Mouse (Mus musculus): Measurements from ENCODE around the gene Amdhd2. TPM values are rescaled to one million over a fixed set of nuclear protein-coding genes. Genes with fewer than 3 reads are reported as not detected.

The Amdhd2 gene
- 10 to 100 TPM; 20.7 to 22.8 TPM for total RNA-seq (2021)

DNA sequence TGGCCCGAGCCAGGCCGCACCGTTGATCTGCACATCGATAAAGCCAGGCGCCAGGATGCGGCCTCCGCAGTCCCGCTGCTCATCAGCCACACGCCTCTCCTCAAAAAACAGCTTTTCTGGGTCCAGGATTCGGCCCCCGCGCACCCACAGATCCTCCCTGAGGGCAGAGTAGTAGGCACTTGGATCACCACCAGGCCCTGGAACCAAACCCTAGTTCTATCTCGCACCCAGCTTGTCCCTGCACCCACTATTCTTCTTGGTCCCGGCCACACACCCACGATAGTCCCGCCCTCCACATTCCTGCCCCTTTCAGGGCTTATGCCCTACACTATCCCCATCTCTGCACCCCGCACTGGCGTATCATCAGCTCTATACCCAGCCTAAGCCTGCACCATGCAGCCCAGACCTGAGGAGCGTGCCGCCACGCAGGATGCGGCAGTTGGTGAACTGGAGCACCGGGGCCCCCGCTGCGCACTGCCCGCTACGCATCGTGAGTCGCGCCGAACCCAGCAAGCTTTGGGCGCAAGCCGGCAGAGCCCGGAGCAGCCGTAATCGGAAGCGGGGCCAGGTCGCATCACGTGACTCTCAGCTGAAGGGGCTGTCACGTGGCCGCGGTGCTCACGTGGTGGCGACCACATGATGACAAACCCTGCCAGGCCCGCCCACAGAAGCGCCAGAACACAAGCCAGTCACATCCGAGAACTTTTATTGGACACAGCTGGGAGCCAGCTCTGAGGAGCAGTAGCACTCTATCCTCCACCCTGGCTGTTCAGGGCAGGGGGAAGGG, at the start of gene Amdhd2:
TSS of gene Amdhd2 (minus strand) at position 591 of the 787 bp plus-strand sequence.
- intact Hi-C loops (cut with DNase I), result no loop called here
- peak; percentile 97 to 99 for DNase-seq

DNA sequence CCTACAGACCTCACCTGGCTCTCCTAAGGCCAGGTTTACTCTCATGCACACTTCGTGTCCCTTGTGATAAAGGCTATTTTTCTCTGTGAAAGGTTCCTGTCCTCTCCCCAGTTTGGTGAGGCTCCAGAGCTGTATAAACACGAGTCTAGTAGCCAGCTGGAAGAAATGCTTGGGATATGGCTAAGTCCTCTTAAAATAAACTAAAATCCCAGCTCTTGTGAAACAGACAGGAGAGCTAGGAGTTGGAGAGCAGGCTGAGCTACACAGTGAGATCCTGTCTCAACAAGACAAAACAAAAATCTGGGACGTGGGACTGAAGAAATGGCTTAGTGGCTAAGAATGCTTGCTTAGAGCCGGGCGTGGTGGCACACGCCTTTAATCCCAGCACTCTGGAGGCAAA, 49.6 kb upstream of the Amdhd2 start:
- DNase-seq, result no peak
- intact Hi-C loops (cut with DNase I), result no loop called here

DNA sequence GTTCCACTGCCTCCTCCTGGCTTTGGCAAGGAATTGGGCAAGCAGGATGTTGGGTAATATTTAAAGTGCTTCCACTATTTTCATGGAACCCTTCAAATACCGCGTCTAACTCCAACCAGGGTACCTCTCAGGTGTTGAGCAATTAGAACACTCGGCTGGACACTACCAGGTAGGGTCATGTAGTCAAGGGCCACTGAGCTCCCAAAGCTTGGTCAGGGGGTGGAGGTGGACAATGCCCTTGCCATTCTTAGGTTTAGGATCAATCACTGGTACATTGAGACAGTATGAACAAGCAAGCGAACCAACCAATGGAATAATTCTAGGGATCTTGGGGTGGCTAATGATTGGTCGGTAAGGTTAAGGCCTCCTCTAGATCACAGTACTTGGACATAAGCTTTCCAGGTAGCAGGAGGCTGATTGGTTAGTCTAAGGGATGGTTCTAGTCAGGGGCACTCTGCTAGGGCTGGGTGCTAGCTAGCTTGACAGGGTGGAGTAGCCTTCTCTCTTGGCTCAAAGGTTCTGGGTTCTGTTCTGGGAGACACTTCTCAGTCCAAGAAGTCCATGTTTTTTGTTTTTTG, 49.0 kb upstream of the Amdhd2 start:
- DNase-seq, result no peak
- intact Hi-C loops (cut with DNase I), result no loop called here

DNA sequence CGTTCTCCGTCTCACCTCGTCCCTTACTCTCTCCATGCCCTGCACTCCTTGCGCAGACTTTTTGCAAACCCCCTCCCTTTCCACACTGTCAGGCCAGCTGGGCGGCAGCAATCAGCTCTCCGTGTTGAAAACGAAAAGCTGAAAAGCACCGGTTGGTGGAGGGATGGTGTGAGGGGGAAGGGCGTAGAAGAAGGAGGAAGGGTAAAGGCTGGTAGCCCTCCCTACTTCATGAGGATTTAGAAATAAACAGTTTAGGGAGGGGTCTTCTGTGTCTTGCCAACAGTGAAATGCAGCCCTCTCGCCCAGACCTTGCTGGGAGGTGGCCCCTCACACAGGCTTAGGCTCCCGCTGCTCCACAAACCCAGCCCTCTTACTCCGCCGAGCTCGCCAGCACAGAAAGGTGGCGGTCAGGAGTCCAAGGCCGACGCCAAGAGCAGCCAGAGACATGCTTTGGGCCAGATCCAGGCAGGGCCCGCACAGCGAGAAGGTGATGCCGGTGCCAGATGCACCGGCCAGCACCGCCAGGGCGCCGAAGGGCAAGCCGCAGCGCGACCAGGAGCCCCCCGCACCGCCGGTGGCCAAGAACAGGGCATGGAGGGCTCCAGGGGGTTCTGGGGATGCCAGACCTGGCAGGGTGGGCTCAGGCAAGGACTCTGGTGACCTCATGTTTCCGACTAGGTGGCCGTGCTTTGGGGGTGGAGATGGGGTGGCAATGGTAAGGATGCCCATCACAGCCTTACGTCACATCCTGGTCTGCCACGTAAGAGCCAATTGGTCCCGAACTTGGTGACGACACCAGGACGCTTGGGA, 48.3 kb upstream of the Amdhd2 start:
- peak; percentile 42 to 57 for DNase-seq
- intact Hi-C loops (cut with DNase I), result no loop called here

DNA sequence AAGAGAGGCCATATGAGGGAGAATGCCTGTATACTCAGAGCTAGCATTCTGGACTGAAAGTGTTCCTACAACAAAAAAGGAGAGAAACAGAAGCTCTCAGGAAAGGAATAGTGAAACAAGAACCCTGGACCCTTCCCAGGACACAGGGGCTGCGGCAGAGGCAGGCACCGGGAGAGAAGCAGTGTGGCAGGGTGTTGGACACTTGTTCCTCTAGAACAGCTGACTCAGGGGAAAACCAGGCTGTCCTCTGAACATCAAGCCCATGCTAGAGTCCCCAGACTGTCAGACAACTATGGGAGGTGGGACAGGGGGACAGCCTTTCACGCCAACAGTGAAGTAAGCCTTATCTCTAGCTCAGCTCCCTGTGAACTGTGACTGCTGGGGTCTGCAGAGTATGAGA, 47.0 kb upstream of the Amdhd2 start:
- intact Hi-C loops (cut with DNase I), result no loop called here
- no peak for DNase-seq

DNA sequence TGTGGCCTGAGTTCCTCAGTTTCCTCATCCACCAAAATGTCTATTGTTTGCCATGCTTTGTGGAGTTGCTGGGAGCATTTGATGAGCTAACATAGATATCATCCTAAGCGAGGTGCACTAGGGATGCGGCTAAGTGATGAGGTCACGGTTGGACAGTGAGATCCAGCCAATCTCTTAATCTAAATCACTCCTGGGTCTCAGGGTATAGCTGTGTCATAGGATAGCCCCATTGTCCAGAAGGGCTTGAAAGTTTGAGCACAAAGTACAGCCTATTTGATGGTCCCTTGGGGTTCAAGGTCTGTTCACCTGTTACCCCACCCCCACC, 46.3 kb upstream of the Amdhd2 start:
- DNase-seq, result no peak
- intact Hi-C loops (cut with DNase I), result no loop called here

DNA sequence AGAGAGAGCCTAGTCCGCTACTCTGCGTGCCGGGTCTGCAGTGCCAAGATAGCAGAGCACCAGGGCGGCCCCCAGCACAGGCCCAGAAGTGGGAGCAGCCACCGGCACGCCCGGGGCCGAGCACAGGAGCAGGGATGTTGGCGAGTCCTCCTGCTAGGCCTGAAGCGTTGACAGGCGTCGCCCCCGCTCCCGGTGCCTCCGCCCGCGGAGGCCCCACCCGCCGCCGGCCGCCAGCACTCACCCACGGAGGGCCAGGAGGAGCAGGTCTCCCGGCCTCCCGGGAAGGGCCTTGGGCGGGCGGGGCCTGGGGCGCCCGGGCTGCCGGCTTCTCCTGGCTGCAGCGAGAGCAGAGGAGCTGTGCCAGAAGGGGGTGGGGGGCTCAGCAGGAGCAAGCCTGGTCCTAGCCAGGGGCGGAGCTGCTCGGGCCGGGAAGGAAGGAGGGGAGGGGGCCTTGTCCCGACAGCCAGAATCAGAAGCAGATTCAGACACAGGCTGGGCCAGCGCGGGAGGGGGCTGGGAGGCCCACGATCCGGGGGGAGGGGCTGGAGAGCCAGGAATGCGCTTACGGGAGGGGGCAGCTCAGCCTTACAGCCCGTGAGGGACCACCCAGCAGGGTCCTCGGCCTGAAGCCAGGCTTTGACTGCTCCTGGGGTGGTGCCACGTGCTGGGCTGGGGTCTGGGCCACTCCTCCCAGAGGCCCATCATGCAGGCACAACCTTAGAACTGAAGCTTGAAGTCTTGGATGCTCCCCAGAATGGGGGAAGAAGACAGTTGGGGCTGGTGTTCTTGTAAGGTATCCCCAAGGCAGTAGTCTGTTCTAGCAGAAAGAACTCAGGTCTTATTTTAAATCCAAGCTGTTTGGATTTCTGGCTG, 45.7 kb upstream of the Amdhd2 start, which contains the start of gene Ntn3:
TSS of gene Ntn3 (minus strand) at position 489 of the 873 bp plus-strand sequence.
- DNase-seq, result peak; percentile 56 to 57
- intact Hi-C loops (cut with DNase I), result no loop called here

DNA sequence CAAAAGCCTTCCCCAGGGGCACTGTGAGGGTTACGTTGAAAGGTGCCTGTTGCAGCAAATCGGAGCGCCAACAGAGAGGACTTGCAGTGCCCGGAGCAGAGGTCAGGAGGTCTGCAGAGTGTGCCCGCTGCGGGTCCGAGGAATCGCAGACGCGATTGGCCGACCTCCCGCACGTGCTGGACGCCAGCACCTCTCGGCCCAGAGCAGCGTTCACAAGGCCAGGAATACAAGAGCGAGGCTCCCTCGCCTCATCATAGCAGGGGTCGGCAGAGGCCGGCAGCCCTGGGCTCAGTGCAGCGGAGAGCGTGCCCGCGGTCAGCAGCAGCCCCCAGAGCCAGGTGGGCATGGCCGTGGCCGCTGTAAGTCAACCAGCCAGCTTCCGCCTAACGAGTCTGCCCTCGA, 45.1 kb upstream of the Amdhd2 start:
- intact Hi-C loops (cut with DNase I), result no loop called here
- DNase-seq, result peak in 1 of 2 experiments; percentile 56

DNA sequence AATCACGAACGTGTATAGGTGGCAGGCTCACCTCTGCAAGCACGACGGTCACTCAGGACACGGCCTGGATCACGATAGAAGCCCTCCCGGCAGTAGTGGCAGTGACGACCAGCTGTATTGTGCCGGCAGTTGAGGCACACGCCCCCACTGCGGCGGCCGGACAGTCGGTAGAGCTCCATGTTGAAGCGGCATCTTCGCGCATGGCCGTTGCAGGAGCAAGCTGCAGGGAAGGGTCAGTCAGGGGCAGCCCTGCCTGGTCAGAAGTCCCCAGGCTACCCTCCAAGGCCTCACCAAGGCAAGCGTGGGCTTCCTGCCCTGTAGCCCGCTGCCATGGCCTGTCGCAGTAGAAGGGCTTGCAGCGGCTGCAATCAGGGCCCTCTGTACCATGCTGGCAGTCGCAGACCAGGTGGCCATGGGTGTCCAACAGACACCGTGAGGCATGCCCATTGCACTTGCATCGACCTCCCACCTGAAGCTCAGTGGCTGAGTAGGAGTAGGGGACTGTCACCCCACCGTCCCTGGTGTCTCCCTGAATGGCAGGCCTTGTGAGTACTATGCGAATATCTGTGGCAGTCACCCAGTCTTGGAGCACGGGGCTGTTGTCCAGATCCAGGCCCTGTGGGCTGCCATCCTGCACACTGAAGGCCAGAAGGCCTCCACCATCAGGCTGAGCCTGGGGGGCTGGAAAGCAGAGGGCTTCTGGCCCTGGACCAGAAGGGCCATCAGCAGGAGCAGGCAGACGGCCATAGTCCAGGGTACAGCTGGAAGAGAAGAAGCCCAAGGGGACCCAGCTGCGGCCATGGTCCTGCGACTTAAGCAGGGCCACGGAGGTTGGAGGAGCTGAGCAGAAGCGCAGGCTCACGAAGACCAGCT, 44.4 kb upstream of the Amdhd2 start:
- no peak for DNase-seq
- intact Hi-C loops (cut with DNase I), result no loop called here

DNA sequence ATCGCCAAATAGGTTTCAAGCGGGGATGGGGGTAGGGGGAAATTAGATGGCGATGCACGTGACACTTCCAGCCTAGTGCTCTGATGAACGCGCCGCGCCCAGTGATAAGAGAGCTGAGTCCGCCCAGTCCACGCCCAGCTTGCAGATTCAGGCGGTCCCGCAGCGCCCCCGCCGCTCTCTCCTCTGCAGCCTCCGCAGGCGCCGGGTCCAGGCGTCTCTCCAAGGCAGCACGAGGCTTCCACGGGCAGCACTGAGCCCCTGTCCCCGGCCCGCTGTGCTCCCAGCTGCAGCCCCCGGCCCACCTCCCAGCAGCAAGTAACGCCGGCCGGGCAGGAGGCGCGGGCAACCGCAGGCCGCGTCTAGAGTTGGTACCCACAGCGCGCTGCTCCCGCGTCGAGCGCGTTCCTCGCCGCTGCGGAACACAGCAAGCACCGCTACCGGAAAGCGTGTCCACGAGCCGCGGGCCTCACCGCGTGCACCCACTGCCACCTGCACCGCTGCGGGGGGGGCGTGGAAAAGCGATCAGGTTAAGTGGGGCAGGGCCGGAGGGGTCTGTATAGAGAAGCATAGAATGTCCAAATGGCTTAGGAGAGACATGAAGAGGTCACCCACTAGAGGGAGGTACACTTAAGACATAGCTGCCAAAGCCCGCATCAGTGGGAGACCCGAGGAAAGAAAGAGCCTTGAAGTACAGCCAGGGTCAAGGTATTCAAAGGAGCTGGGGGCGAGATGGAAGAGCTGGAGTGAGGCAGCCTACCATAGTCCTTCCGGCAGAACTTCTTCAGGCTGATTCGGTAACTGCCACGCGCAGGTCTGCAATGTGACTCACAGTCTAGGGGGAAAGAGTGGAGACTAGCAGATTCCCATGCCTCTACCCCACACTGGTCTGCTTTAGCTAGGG, 43.1 kb upstream of the Amdhd2 start:
- intact Hi-C loops (cut with DNase I), result no loop called here
- DNase-seq, result peak; percentile 48 to 56

DNA sequence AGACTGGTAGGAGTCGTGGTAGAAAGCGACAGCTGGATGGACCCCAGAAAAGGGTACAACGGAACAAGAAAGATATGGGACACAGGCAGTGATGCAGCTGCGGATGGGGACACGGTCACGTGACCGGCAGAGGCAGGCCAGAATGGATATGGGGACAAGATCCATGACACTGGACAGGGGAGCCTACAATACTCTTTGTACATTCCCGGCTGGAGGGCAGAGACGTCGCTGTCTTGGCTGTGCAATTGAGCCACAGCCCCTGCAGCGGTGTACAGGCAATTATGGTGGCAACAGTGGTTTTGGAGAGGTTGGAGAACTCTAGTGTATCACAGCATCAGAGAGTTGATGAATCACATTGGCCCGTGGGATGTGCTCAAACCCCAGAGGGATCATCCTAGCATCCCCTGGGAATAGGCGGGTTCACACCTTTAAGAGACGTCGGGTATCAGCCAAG, 42.4 kb upstream of the Amdhd2 start:
- DNase-seq, result no peak
- intact Hi-C loops (cut with DNase I), result no loop called here

DNA sequence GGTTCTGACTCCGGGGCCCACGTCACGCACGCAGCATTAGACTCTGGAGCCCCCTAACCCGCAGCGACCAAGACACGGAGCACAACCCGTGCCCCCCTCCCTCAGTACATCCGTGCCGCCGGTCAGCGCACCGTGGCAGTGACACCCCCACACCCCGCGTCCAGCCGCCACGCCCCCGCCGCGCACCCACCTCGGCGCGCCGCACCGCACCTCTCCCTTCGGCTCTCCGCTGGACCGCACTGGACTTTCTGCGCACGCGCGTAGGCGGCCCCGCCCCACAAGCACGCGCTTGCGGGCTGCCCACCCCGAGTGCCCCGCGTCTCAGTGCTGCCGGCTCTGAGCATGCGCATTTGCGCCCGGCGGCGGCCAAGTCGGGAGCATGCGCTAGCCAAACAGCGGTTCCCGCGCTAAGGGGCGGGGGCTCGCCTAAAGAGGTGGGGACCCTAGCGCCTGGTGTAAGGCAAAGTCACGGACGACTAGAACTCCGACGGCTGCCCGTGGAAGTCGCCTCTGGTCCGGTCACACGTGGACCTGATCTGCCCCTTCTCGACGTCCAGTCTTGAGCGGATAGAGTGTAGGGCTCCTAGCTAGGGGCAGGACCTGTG, 41.8 kb upstream of the Amdhd2 start, which contains the start of gene Tbc1d24:
TSS of gene Tbc1d24 (minus strand) at position 279 of the 605 bp plus-strand sequence.
- peak; percentile 93 to 95 for DNase-seq
- intact Hi-C loops (cut with DNase I), result no loop called here

DNA sequence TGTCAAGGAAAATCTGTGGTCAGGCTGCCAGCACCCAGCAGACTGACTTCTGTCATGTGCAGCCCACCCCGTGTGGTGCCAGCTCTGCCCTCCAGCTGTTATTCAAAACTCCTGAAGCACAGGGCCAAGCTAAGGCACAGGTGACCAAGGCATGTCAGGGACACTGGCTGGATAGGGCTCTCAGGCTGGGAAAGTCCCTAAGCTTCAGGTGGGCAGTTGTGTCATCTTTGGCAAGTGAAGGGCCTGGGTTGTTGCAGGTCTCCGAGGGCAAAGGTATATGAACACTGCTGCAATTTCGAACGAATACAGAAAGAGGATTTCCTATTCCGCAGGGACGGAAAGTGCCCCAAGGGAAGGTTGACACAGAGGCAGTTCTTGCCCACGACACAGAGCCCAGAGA, 41.3 kb upstream of the Amdhd2 start:
- intact Hi-C loops (cut with DNase I), result no loop called here
- peak in 1 of 2 experiments; percentile 18 for DNase-seq

DNA sequence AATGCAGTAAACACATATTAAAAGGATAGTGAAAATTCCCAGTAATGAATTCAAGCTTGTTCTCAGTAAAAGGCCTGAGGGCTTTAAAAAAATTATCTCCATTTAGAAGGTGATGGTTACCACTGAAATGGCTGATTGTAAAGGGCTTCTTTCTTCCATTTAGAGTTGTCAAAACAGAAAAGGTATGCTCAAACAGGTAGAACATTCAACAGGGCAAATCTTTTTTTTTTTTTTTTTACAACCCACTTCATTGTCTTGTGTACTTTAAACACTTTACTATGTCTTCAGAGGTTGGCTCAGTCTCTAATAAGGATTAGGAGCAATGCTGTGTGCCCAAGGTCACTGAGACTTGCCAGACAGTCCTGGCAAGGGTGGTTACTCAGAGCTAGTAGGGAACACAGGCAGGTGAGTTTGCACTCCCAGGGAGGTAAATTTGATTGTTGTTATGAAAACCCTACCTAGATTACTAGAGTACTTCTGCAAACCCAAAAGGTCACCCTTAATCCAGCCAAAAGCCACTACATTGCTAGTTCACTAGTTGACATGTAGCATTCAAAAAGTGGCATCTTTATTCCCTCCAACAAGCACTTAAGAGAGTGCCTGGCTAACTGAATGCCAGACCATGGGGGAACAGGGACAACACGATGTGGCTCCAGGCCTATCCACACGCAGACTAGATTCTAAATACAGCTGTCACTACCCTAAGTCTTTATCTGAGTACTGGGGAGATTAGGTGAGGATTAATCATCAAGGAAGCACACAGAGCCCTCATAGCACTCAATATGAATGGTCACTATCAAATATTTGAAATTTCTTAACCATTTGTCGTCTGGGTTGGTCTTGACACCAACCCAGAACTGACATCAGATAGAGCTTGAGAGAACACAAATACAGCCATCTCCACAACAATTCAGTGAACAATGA, 40.3 kb upstream of the Amdhd2 start:
- peak in 1 of 2 experiments; percentile 22 for DNase-seq
- intact Hi-C loops (cut with DNase I), result no loop called here

DNA sequence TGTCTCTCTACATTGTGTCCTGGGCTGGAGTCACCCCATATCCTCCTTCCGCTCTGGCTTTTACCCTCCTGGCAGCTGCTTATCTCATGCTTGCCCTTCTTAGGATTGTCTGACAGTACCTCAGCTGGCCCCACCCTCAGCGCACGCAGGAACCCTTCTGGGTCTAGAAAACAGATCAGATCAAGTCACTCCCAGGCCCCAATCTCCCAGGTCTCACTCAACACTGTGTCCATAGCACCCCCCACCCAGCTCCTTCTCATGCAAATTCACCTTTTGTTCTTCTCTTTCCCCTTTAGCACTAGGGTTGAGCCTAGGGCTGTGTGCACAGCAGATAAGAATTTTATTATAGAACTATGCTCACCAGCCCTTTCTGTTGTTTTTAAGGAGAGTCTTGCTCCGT, 39.5 kb upstream of the Amdhd2 start:
- intact Hi-C loops (cut with DNase I), result no loop called here
- no peak for DNase-seq

DNA sequence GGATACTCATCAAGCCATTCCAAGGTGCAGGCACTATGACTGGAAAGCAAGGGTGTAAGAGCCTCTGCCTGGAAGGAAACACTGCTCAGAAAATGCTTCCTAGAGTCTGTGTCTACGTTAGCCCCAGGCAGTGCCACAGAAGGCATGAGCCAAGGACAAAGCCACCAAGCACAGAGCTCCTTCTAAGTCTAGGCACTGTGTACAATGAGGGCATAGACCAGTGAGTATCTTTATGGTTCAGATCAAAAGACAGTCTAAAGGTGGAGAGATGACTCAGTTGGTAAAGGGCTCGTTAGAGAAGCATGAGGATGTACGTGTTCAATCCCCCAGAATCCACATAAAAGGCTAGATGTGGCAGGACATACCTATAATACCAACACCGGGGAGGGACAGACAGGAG, 37.5 kb upstream of the Amdhd2 start:
- DNase-seq, result no peak
- intact Hi-C loops (cut with DNase I), result no loop called here

DNA sequence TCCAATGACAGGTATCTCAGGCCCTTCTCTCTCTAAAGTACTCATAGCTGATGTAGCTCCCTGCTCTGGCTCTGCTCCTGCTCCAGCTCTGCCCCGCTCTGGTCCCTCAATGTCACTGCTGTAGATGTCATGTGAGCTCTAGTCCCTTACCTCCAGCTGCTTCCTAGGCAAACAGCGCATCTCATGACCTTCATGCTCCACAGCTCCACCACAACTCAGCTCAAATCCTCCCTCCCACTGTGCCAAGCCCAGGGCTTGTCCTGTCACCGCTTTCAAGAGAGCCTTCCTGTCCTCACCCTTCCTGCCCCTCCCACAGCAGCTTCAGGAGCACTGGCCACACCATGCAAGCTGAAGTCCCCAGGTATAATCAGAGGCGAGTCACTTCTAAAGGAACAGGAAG, 36.2 kb upstream of the Amdhd2 start:
- intact Hi-C loops (cut with DNase I), result no loop called here
- DNase-seq, result peak in 1 of 2 experiments; percentile 32

Data from heart, postnatal 10 days (tissue).